In genomic region chr19:35125278-35125677, GRCm38 (mm10) we compare ENCODE assay signal across 11 mouse cellular contexts.
DNase-seq lines count a peak whose midpoint lies in the region; ATAC-seq and TF ChIP-seq lines count a peak whose summit lies in the region.
"Had no signal": no experiment of that assay in that cellular context is flagged by ENCODE, and none has a peak within 500 bp of the region (broad histone marks: within the 10 kb centered on the region; RNA-seq: fewer than 3 reads in every experiment).

No protein-coding gene starts in this region.

- no peak overlapping the region for H3K4me2 ChIP-seq in hindbrain, embryonic 11.5 days (replicated peaks; ENCODE audit: low read depth, low read length)
- H3K4me2 ChIP-seq in hindbrain, embryonic 12.5 days (replicated peaks) = no peak overlapping the region
- H3K4me2 ChIP-seq in hindbrain, postnatal 0 days (ENCODE audit: low read depth, low read length) = no peak overlapping the region
- H3K4me2 ChIP-seq: liver, embryonic 13.5 days had no signal

- DNase-seq in hindbrain, embryonic 11.5 days (ENCODE audit: low spot score) = peak; percentile 46
- DNase-seq in 416B (ENCODE audit: low read depth) = peak; percentile 63
- DNase-seq in NIH3T3 (ENCODE audit: low read depth) = peak; percentile 62
- peak; percentile 79 for DNase-seq in hindbrain, postnatal 0 days (ENCODE audit: low spot score)
- no peak for DNase-seq in urinary bladder, adult 18-20 months (ENCODE audit: low spot score in 2 of 2)
- no peak for DNase-seq in layer of hippocampus, postnatal 10 days (ENCODE audit: low spot score in 2 of 2)
- DNase-seq in kidney, postnatal 25 days = no peak
- DNase-seq: liver, embryonic 13.5 days; thymus, postnatal 36 days had no signal

- H3K4me3 ChIP-seq in hindbrain, embryonic 11.5 days (ENCODE audit: low read depth, low read length) = no peak overlapping the region
- H3K4me3 ChIP-seq in hindbrain, embryonic 12.5 days = no peak overlapping the region
- H3K4me3 ChIP-seq in hindbrain, postnatal 0 days (ENCODE audit: low read length) = no peak overlapping the region
- H3K4me3 ChIP-seq: erythroblast, embryonic 14.5 days; liver, embryonic 13.5 days had no signal

- 25% methylated on average over 4 of the region's 4 CpGs for WGBS in hindbrain, embryonic 11.5 days
- 21% methylated on average over 4 of the region's 4 CpGs for WGBS in hindbrain, embryonic 12.5 days
- 20% methylated on average over 4 of the region's 4 CpGs for whole genome bisulfite sequencing in hindbrain, postnatal 0 days

- H3K4me1 ChIP-seq in hindbrain, embryonic 11.5 days (replicated peaks; ENCODE audit: control insufficient read depth, insufficient read depth, low read length) = no peaks in the 10 kb centered on the region
- H3K4me1 ChIP-seq in hindbrain, embryonic 12.5 days = no peaks in the 10 kb centered on the region
- H3K4me1 ChIP-seq in hindbrain, postnatal 0 days (ENCODE audit: insufficient read depth, low read length) = no peaks in the 10 kb centered on the region
- H3K4me1 ChIP-seq: liver, embryonic 13.5 days had no signal

- ATAC-seq in hindbrain, embryonic 11.5 days (ENCODE audit: low FRiP score) = no peak; the same call in 1 of the 2 replicates
- no peak for ATAC-seq in hindbrain, embryonic 12.5 days (ENCODE audit: low FRiP score)
- no peak for ATAC-seq in hindbrain, postnatal 0 days

- no peak overlapping the region for H3K9ac ChIP-seq in hindbrain, embryonic 11.5 days (ENCODE audit: low read depth, low read length)
- H3K9ac ChIP-seq in hindbrain, embryonic 12.5 days = no peak overlapping the region
- H3K9ac ChIP-seq in hindbrain, postnatal 0 days (replicated peaks; ENCODE audit: low read length) = no peak overlapping the region
- H3K9ac ChIP-seq: liver, embryonic 13.5 days had no signal

- H3K27ac ChIP-seq in hindbrain, embryonic 11.5 days (ENCODE audit: low read depth, low read length) = no peak overlapping the region
- H3K27ac ChIP-seq in hindbrain, embryonic 12.5 days = no peak overlapping the region
- no peak overlapping the region for H3K27ac ChIP-seq in hindbrain, postnatal 0 days
- H3K27ac ChIP-seq: liver, embryonic 13.5 days had no signal

- H3K36me3 ChIP-seq in hindbrain, embryonic 11.5 days (ENCODE audit: control insufficient read depth, insufficient read depth, low read length) = no peaks in the 10 kb centered on the region
- no peaks in the 10 kb centered on the region for H3K36me3 ChIP-seq in hindbrain, embryonic 12.5 days
- H3K36me3 ChIP-seq in hindbrain, postnatal 0 days (ENCODE audit: insufficient read depth, low read length) = no peaks in the 10 kb centered on the region
- H3K36me3 ChIP-seq: liver, embryonic 13.5 days had no signal

- peak; percentile 70 for TF ChIP-seq CTCF in hindbrain, postnatal 0 days (IDR thresholded peaks at IDR 0.05; ENCODE audit: low read depth)

- no peaks in the 10 kb centered on the region for H3K9me3 ChIP-seq in hindbrain, embryonic 11.5 days (ENCODE audit: control insufficient read depth, low read length)
- no peaks in the 10 kb centered on the region for H3K9me3 ChIP-seq in hindbrain, embryonic 12.5 days (replicated peaks)
- H3K9me3 ChIP-seq in hindbrain, postnatal 0 days (ENCODE audit: low read length) = no peaks in the 10 kb centered on the region
- H3K9me3 ChIP-seq: liver, embryonic 13.5 days had no signal

- H3K27me3 ChIP-seq in hindbrain, embryonic 11.5 days (ENCODE audit: control insufficient read depth, insufficient read depth, low read length) = no peaks in the 10 kb centered on the region
- H3K27me3 ChIP-seq in hindbrain, embryonic 12.5 days = no peaks in the 10 kb centered on the region
- no peaks in the 10 kb centered on the region for H3K27me3 ChIP-seq in hindbrain, postnatal 0 days (ENCODE audit: insufficient read depth, low read length)
- H3K27me3 ChIP-seq: liver, embryonic 13.5 days had no signal

Comparison
In these comparisons a context has a peak if more than half of its experiments do, and no peak if none do; other contexts are left out.
1. DNase-seq: peak in hindbrain, embryonic 11.5 days (single experiment), 416B (single experiment), NIH3T3 (single experiment) and hindbrain, postnatal 0 days (single experiment); none in urinary bladder, adult 18-20 months (0 of 2), layer of hippocampus, postnatal 10 days (0 of 2) and kidney, postnatal 25 days (0 of 2).